Mouse (Mus musculus) MEL (cell line): ENCODE data around the gene Armh4.
"Not testable (repeated sequence)": the region's sequence is repeated elsewhere in the genome, so short reads cannot be mapped to it uniquely, and the experiment has no call there.

Source experiments
- CTCF ChIP-seq, 3 experiments: IDR thresholded peaks in 2 of 3; conservative IDR thresholded peaks in 1 of 3; 2 replicates each; pipeline ENCODE4 v1.5.1; 2011 to 2012; ENCODE audit warnings: low read length in 3 of 3, low read depth in 2 of 3, mild to moderate bottlenecking in 2 of 3, improper control_type of control experiment in 1 of 3, inconsistent platforms in 1 of 3, mixed read lengths in 1 of 3, moderate library complexity in 1 of 3; ENCODE audit not compliant: control insufficient read depth in 1 of 3, insufficient read depth in 1 of 3, poor library complexity in 1 of 3, severe bottlenecking in 1 of 3
- EP300 ChIP-seq, 2 experiments: IDR thresholded peaks; 2 replicates each; pipeline ENCODE4 v1.6.1; 2011; ENCODE audit warnings: improper control_type of control experiment in 2 of 2, low read length in 2 of 2, low read depth in 1 of 2, mild to moderate bottlenecking in 1 of 2
- GABPA ChIP-seq: IDR thresholded peaks from 2 replicates; pipeline ENCODE4 v1.6.1; 2012; ENCODE audit warnings: low read depth, mild to moderate bottlenecking, inconsistent platforms, low read length, improper control_type of control experiment, moderate library complexity
- GATA1 ChIP-seq: IDR thresholded peaks from 2 replicates; pipeline ENCODE4 v1.6.1; 2011; ENCODE audit warnings: low read depth, low read length, improper control_type of control experiment
- JUND ChIP-seq: IDR thresholded peaks from 2 replicates; pipeline ENCODE4 v1.6.1; 2011; ENCODE audit warnings: low read depth, mild to moderate bottlenecking, improper control_type of control experiment, low read length
- MAX ChIP-seq: IDR thresholded peaks from 2 replicates; pipeline ENCODE4 v1.6.1; 2011; ENCODE audit warnings: low read length, improper control_type of control experiment
- POLR2A ChIP-seq, 2 experiments: IDR thresholded peaks; 2 replicates each; pipeline ENCODE4 v1.6.1; 2011 to 2012; ENCODE audit warnings: low read length in 2 of 2, mild to moderate bottlenecking in 2 of 2, control low read depth in 1 of 2, improper control_type of control experiment in 1 of 2, low read depth in 1 of 2, moderate library complexity in 1 of 2; ENCODE audit not compliant: control insufficient read depth in 1 of 2, insufficient read depth in 1 of 2, poor library complexity in 1 of 2
- POLR2AphosphoS2 ChIP-seq: IDR thresholded peaks from 2 replicates; pipeline ENCODE4 v1.6.1; 2011; ENCODE audit warnings: low read length, improper control_type of control experiment
- RAD21 ChIP-seq: IDR thresholded peaks from 2 replicates; pipeline ENCODE4 v1.6.1; 2011; ENCODE audit warnings: mild to moderate bottlenecking, low read depth, low read length, improper control_type of control experiment
- RCOR1 ChIP-seq: IDR thresholded peaks from 2 replicates; pipeline ENCODE4 v1.6.1; 2012; ENCODE audit warnings: low read depth, mild to moderate bottlenecking, inconsistent platforms, low read length, improper control_type of control experiment
- SMC3 ChIP-seq: IDR thresholded peaks from 2 replicates; pipeline ENCODE4 v1.6.1; 2011; ENCODE audit warnings: low read depth, low read length, improper control_type of control experiment
- USF2 ChIP-seq, 2 experiments: IDR thresholded peaks; 2 replicates each; pipeline ENCODE4 v1.6.1; 2011 to 2012; ENCODE audit warnings: improper control_type of control experiment in 2 of 2, low read length in 2 of 2, borderline replicate concordance in 1 of 2, inconsistent platforms in 1 of 2, low read depth in 1 of 2, mild to moderate bottlenecking in 1 of 2; ENCODE audit not compliant: insufficient read depth in 1 of 2
- ZKSCAN1 ChIP-seq: IDR thresholded peaks from 2 replicates; pipeline ENCODE4 v1.6.1; 2012; ENCODE audit warnings: low read depth, mild to moderate bottlenecking, inconsistent platforms, low read length, improper control_type of control experiment, moderate library complexity
- ZNF384 ChIP-seq: IDR thresholded peaks from 2 replicates; pipeline ENCODE4 v1.6.1; 2012; ENCODE audit warnings: low read depth, mild to moderate bottlenecking, inconsistent platforms, low read length, improper control_type of control experiment

- TF ChIP-seq POLR2A (IDR thresholded peaks at IDR 0.05; ENCODE audit: control insufficient read depth in 1 of 2, insufficient read depth in 1 of 2, low read depth in 1 of 2, low read length in 2 of 2, poor library complexity in 1 of 2); RCOR1; GABPA; SMC3; RAD21; GATA1; CTCF (IDR thresholded peaks at IDR 0.05 in 2 of 3, conservative IDR thresholded peaks at IDR 0.05 in 1 of 3; ENCODE audit: control insufficient read depth in 1 of 3, insufficient read depth in 1 of 3, low read depth in 2 of 3, low read length in 3 of 3, poor library complexity in 1 of 3, severe bottlenecking in 1 of 3); EP300 (IDR thresholded peaks at IDR 0.05; ENCODE audit: low read depth in 1 of 2, low read length in 2 of 2); POLR2AphosphoS2; ZKSCAN1; JUND; MAX; USF2 (IDR thresholded peaks at IDR 0.05; ENCODE audit: borderline replicate concordance in 1 of 2, insufficient read depth in 1 of 2, low read depth in 1 of 2, low read length in 2 of 2); ZNF384: not testable (repeated sequence)
These were observed 5.6 kb downstream of the Armh4 start for GRCm38 (mm10) chr14:49777539-49777938.
